Mouse (Mus musculus): Measurements from ENCODE around the gene 4933434E20Rik. TPM values are rescaled to one million over a fixed set of nuclear protein-coding genes. Genes with fewer than 3 reads are reported as not detected.

The 4933434E20Rik gene
- total RNA-seq (2018; cell fraction: chromatin; rRNA removed): 100 to 1,000 TPM in 5 of 26 experiments, 10 to 100 TPM in 21; 24.1 to 132 (median 60.5) TPM
- 100 to 1,000 TPM in 1 of 26 experiments, 10 to 100 TPM in 25; 53.3 to 105 (median 84.5) TPM for total RNA-seq (2018; cell fraction: cytosol; rRNA removed)
- total RNA-seq (2018; cell fraction: nucleus; rRNA removed): 100 to 1,000 TPM in 3 of 26 experiments, 10 to 100 TPM in 23; 38.8 to 131 (median 65.2) TPM
- polyA plus RNA-seq (2018): 49.4 to 76.1 TPM (median 71.0 TPM) in 3 replicates

DNA sequence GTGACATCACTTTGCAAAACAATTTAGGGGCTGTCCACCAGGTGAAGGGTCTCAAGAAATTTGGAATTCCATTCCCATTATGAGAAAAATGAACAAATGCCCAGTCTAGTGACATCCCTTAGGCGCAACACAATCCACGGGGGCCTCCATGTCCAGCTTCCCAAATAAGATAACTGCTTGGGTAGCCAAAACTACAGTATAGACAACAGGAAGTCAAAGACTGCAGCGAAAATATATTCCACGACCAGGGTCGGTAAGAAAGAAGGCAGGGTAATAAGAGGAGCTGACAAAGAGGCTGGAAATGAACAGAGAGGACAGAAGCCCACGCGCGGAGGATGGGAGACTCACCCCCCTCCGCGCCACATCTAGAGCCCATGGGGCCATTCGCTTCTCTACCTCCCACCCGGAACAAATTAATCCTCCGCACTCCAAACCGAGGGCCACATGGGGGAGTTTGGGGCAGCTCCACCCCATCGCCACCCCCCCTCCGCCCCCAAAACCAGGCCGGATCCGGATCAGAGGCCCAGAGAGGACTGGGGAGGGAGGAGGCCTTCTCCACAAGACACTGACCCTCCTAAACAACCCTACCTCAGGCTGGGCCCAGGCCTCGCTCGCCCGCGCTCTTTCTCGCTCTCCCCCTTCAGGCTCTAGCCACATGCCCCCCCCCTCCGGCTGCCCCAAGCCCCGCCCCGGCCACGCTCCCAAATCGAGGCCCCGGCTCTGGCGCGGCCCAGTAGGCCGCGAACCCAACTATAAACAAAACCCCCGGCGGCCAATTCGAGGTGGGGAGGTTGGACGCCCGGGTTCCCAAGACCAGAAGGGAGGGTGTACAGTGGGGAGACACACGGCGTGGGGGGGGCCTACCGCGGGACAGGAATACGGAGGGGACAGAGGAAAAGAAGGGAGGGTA, at the start of gene 4933434E20Rik:
Gene 4933434E20Rik, plus strand, starts transcription at position 196 of the 910 bp plus-strand sequence.
- H3K4me3 ChIP-seq (ENCODE audit: inconsistent target): peak within 1 kb of the TSS; percentile 88
- WGBS (ENCODE audit: missing documents): 5% methylated on average over 30 of the region's 43 CpGs
- H3K36me3 ChIP-seq (ENCODE audit: inconsistent target): peaks cover 23% of the 10 kb centered on the region
- peaks cover 94% of the 10 kb centered on the region for H3K79me2 ChIP-seq (ENCODE audit: inconsistent target)
- H3K27ac ChIP-seq: peak within 1 kb of the TSS; percentile 88

- Histone ChIP-seq H3K27ac (no peak overlapping the region), H3K36me3 (ENCODE audit: inconsistent target) (peaks cover 64% of the 10 kb centered on the region), H3K4me3 (ENCODE audit: inconsistent target) (no peak overlapping the region), H3K79me2 (ENCODE audit: inconsistent target) (no peaks in the 10 kb centered on the region)
- 90% methylated on average over 3 of the region's 3 CpGs for WGBS (ENCODE audit: missing documents)
Observed at GRCm38 (mm10) chr3:90004091-90004796, 47.2 kb upstream of the 4933434E20Rik start.

GRCm38 (mm10) chr3:90010291-90010690, 41.1 kb upstream of the 4933434E20Rik start:
- 100% methylated on average over 2 of the region's 2 CpGs for WGBS (ENCODE audit: missing documents)
- H3K4me3 ChIP-seq (ENCODE audit: inconsistent target): no peak overlapping the region
- H3K79me2 ChIP-seq (ENCODE audit: inconsistent target): no peaks in the 10 kb centered on the region; the same call in 1 of the 2 replicates
- no peak overlapping the region for H3K27ac ChIP-seq
- H3K36me3 ChIP-seq (ENCODE audit: inconsistent target): peaks cover 95% of the 10 kb centered on the region

- no peak overlapping the region for H3K27ac ChIP-seq
- 43% methylated on average over 4 of the region's 4 CpGs for WGBS (ENCODE audit: missing documents)
- H3K36me3 ChIP-seq (ENCODE audit: inconsistent target): peaks cover 91% of the 10 kb centered on the region
- no peak overlapping the region for H3K4me3 ChIP-seq (ENCODE audit: inconsistent target)
- peaks cover 4% of the 10 kb centered on the region; the same call in 1 of the 2 replicates for H3K79me2 ChIP-seq (ENCODE audit: inconsistent target)
Observed at GRCm38 (mm10) chr3:90016626-90017025, 34.8 kb upstream of the 4933434E20Rik start.

- no peak overlapping the region for H3K27ac ChIP-seq
- WGBS (ENCODE audit: missing documents): 100% methylated on average over 2 of the region's 2 CpGs
- no peak overlapping the region for H3K4me3 ChIP-seq (ENCODE audit: inconsistent target)
- peaks cover 90% of the 10 kb centered on the region for H3K36me3 ChIP-seq (ENCODE audit: inconsistent target)
- peaks cover 62% of the 10 kb centered on the region; the same call in 1 of the 2 replicates for H3K79me2 ChIP-seq (ENCODE audit: inconsistent target)
Observed at GRCm38 (mm10) chr3:90034653-90035052, 16.8 kb upstream of the 4933434E20Rik start.

- 100% methylated on average over 1 of the region's 1 CpGs for WGBS (ENCODE audit: missing documents)
- peaks cover 88% of the 10 kb centered on the region for H3K36me3 ChIP-seq (ENCODE audit: inconsistent target)
- peaks cover 64% of the 10 kb centered on the region for H3K79me2 ChIP-seq (ENCODE audit: inconsistent target)
- no peak overlapping the region for H3K27ac ChIP-seq
- H3K4me3 ChIP-seq (ENCODE audit: inconsistent target): no peak overlapping the region
Observed at GRCm38 (mm10) chr3:90036263-90036662, 15.2 kb upstream of the 4933434E20Rik start.

- Histone ChIP-seq H3K36me3 (ENCODE audit: inconsistent target) (peaks cover 28% of the 10 kb centered on the region), H3K27ac (no peak overlapping the region), H3K4me3 (ENCODE audit: inconsistent target) (no peak overlapping the region), H3K79me2 (ENCODE audit: inconsistent target) (peaks cover 94% of the 10 kb centered on the region)
- WGBS (ENCODE audit: missing documents): 88% methylated on average over 3 of the region's 3 CpGs
Observed at GRCm38 (mm10) chr3:90049691-90050090, 1.7 kb upstream of the 4933434E20Rik start.

DNA sequence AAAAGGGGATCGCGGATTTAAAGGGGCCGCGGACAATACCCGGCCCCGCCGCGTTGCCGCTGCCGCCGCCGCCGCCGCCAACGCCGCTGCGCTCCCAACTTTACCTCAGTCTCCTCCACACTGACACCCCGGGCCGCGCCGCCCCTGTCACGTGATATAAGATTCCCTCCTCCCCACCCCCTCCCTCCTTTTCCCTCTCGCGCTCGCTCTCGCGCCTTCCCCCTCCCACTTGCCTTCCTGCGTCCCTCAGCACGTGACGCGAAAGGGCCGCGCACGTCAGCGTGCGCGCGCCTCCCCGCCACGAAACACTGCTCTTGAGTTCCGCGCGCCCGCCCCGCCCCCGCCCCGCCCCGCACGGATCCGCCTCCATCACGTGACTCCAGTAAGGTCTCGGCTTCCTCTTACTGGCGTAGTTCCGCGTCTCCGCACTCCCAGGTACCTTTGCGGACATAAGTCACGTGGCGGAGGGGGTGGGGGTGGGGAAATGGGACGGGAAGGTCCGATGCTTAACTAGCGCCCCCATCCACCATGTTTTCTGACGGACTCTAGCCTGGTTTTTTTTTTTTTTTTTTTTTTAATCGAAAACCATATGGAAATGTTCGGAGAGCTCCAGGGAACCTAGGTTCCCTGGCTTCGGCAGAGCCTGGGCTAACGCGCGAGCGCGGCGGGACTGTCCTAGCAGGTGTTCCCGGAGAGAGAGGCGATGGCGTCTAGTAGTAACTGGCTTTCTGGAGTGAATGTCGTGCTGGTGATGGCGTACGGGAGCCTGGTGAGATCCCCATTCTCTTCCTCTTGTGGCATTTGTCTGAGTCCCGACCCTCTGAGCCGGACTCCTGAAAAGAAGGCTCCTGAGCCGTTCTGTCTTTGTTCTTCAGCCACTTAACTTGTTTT, 1.2 kb downstream of the 4933434E20Rik start, which contains the start of gene Ubap2l:
Gene Ubap2l, minus strand, starts transcription at position 278 of the 891 bp plus-strand sequence.
- Histone ChIP-seq H3K27ac (peak within 1 kb of the TSS; percentile 93), H3K79me2 (ENCODE audit: inconsistent target) (peaks cover 94% of the 10 kb centered on the region), H3K4me3 (ENCODE audit: inconsistent target) (peak within 1 kb of the TSS; percentile 96), H3K36me3 (ENCODE audit: inconsistent target) (peaks cover 20% of the 10 kb centered on the region)
- 2% methylated on average over 32 of the region's 81 CpGs for WGBS (ENCODE audit: missing documents)

DNA sequence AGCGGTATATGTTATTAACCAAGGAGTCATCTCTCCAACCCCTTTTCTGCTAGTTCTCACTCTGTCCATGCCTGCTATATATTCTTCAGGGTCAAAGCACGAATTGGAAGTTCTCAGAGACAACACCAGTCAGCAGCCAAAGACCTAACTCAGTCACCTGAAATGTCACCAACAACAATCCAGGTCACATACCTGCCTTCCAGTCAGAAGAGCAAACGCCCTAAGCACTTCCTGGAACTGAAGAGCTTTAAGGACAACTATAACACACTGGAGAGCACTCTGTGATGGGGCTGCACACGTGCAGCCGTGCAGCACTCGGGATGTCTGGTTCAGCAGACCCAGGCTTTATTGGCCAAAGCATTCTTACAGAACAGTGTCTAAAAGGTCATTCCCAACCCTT, 10.1 kb downstream of the 4933434E20Rik start:
- Histone ChIP-seq H3K79me2 (ENCODE audit: inconsistent target) (peaks cover 11% of the 10 kb centered on the region; the same call in 1 of the 2 replicates), H3K36me3 (ENCODE audit: inconsistent target) (peaks cover 35% of the 10 kb centered on the region), H3K27ac (no peak overlapping the region), H3K4me3 (ENCODE audit: inconsistent target) (no peak overlapping the region)
- WGBS (ENCODE audit: missing documents): 98% methylated on average over 5 of the region's 6 CpGs

DNA sequence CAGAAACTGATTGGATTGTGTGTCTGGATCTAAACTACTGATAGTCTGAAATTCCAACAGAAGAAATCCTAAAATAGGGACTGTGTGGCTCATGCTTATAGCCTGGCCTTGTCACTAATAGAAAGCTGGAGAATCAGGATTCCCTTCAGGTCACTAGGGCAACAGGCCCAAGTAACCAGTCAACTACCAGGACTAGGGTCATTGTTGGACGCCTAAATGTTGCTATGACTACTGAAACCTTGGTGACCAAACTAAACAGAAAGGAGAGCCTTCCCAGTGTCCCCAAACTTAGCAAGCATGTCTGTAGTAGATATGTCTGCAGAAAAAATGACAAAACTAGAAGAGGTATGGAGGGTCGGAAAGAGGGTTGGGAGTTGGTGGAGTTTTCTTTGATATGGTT, 11.1 kb downstream of the 4933434E20Rik start:
- H3K27ac ChIP-seq: no peak overlapping the region
- peaks cover 27% of the 10 kb centered on the region for H3K36me3 ChIP-seq (ENCODE audit: inconsistent target)
- H3K4me3 ChIP-seq (ENCODE audit: inconsistent target): no peak overlapping the region
- peaks cover under 1% of the 10 kb centered on the region; the same call in 1 of the 2 replicates for H3K79me2 ChIP-seq (ENCODE audit: inconsistent target)
- WGBS (ENCODE audit: missing documents): 86% methylated on average over 2 of the region's 2 CpGs

DNA sequence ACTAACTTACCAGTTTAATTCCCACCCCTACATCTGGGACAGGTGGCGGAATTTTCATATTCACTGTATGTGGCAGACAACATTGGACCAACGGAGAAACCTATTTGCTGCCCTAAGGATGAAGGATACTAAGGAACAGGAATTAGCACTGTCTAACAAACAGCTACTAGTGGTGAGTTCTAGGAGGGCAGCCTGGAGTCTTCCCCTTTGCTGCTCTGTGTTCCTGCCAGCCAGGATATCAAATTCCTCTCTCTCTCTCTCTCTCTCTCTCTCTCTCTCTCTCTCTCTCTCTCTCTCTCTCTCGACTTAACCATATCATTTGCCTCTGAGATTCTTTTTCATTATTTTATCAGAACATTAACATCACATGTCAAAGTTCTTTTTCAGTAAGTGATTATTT, 12.9 kb downstream of the 4933434E20Rik start:
- WGBS (ENCODE audit: missing documents): 100% methylated on average over 2 of the region's 3 CpGs

DNA sequence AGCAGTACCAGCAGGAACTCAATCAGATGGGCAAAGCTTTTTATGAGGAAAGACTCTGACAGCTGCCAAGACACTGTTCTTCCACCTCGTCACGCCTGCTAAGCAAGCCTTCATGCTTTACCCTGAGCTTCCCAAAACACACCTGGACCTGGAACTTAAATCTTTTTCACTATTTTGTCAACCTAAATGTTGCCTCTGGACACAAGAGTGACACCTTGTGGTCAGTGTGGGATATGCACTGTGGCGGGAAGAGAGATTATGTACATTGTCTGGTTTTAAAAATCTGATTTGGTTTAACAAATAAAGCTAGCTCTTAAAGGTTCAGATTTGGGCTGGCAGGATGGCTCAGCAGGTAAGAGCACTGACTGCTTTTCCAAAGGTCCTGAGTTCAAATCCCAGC, 14.1 kb downstream of the 4933434E20Rik start:
- no peak overlapping the region for H3K27ac ChIP-seq
- no peak overlapping the region for H3K4me3 ChIP-seq (ENCODE audit: inconsistent target)
- H3K79me2 ChIP-seq (ENCODE audit: inconsistent target): no peaks in the 10 kb centered on the region
- H3K36me3 ChIP-seq (ENCODE audit: inconsistent target): peaks cover 8% of the 10 kb centered on the region; the same call in 1 of the 2 replicates
- WGBS (ENCODE audit: missing documents): 50% methylated on average over 3 of the region's 3 CpGs

More for the DNA sequence above, 12.9 kb downstream of the 4933434E20Rik start:
- peaks cover 15% of the 10 kb centered on the region; the same call in 1 of the 2 replicates for H3K36me3 ChIP-seq (ENCODE audit: inconsistent target)
- no peaks in the 10 kb centered on the region for H3K79me2 ChIP-seq (ENCODE audit: inconsistent target)
- H3K4me3 ChIP-seq (ENCODE audit: inconsistent target): no peak overlapping the region
- H3K27ac ChIP-seq: no peak overlapping the region

DNA sequence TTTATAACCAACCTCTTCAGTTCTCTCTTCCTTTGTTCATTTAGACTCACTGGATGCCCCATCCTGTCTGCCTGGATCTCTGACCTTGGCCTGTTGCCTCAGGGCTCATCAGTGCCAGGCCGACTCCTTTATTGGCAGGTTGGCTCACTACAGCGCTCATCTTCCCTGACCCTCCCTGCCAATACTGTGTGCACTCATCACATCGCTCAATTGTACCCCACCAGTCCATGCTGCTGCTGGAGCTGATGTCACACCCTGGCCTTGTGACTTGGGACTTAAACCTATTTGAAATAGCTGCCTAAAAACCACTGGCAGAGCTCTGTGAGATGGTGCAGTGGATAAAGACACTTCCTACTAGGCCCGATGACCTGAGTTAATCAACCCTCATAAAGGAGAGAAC, 16.4 kb downstream of the 4933434E20Rik start:
- no peak overlapping the region for H3K4me3 ChIP-seq (ENCODE audit: inconsistent target)
- WGBS (ENCODE audit: missing documents): 98% methylated on average over 4 of the region's 4 CpGs
- H3K36me3 ChIP-seq (ENCODE audit: inconsistent target): no peaks in the 10 kb centered on the region
- H3K27ac ChIP-seq: no peak overlapping the region
- no peaks in the 10 kb centered on the region for H3K79me2 ChIP-seq (ENCODE audit: inconsistent target)

Data from macrophage (primary cell).